Mouse (Mus musculus) thymus, postnatal 25 days (tissue): ENCODE measurements around the gene Rnh1.

ENCODE experiments used
- DNase-seq: peaks from one replicate; pipeline ENCODE4 v3.0.0; 2022

The Rnh1 gene

DNA sequence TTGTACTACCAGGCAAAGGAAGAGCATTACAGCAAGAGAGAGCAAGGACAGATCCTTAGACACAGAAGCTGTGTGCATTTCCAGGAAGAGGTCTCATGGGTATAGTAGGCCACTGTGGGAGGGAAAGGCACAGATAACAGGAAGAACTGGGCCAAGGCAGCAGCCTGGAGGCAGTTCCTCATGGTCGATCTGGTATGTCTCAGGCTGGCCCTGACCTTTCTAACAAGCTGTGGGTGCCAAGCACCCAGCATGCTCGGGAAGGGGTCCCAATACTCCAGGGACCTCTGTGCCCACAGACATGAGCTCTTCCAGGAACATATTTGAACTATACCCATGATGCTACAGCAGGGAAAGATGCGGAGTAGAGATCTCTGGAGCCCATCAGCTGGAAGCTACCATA, 31.9 kb upstream of the Rnh1 start:
- no peak for DNase-seq

DNA sequence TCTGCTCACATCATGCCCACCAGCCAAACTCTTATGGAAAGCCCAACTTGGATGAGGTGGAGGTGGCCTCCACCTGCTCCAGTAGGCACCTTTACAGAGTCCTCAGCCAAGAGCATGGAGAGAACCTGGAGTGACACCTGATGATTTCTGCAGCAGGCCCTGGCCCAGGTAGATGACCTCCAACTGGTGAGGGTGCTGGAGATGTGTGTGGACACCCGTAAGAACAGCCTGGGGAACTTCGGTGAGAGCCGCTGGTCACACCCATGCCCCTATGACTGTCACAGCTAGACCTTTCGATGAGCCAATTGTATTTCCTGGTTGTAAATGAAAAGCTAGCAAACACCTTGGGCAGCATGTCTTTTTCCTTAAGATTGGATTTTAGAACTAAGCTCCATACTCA, 25.5 kb upstream of the Rnh1 start:
- no peak for DNase-seq

DNA sequence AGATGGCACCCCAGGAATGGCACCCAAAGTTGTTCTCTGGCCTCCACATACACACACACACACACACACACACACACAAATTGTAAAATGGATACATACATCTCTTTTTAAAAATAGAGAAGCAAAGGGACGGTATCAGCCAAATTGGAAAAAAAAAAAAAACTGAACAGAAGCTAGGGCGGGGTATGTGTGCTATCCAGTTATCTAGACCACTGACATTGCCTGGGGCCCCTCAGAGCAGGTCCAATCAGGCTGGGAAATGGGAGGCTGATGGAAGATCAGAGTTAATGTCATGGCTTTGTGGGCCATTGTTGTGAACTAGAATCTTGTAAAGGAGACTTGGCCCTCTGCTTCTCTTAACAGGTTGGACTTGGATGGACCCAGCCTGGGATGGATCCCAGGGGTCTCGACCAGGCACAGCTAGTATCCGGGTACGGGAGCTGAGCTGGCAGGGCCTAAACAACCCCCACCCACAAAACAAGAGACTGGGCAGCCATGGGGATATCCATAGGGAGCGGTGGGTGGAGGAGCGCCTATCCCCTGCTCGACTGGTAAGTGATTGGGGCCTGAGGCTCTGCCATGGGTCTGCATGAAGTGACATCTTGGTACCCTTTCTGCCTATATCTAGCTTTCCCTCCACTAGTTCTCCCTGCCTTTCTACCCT, 24.1 kb upstream of the Rnh1 start:
- DNase-seq = no peak

DNA sequence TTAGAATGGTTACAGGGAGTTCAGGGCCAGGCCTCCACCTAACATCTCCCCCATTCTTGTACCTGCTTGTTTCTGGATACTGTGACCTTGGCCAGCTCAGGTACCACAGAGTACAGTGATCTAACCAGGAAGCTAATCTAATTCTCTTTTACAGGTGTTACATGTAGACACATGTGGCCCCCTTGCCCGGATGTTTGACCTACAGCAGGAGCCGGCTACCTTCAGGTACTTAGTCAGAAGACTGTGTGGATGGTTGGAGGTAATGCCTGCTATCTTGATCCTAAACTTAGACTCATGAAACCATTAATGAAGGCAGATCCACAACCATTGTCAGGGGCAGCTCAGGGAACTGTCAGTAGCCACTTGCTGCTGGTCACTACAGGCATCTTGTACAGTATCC, 23.1 kb upstream of the Rnh1 start:
- DNase-seq = no peak

DNA sequence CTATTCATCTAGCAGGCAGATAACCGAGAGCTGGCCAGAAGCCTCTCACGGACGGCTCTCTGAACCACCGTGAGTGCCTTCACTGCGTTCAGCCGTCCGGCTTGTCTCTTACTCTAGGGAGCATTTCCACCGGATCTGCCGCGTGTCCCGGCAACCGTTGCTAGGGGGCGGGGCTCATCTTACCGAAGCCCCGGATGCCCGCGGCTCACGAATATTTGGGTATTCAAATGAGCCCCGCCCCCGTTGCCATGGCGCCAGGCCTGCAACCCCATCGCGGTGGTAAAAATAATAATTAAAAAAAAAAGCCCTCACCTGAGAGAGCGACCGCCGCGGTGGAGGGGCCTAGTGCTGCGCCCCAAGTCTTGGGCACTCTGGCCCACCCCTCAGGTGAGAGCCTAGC, 22.2 kb upstream of the Rnh1 start:
- DNase-seq = peak; percentile 93

DNA sequence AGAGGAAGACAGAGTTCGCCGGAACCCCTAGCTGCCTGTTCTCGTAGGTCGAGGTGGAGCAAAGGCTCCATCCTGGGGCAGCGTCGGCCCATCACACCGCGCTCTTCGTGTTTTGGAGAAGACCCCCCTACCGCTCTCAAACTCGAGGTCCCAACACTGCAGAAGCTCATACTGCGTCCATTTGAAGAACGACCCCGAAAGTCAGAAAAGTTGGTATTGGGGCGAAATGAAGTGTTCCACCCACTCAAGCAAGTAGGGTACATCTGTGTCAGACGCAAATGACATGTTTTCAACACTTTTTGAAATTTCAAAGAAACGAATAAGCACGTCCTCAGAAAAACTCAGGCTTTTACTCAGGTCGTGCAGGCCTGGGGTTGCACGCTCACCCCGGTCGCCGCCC, 21.8 kb upstream of the Rnh1 start:
- no peak for DNase-seq

DNA sequence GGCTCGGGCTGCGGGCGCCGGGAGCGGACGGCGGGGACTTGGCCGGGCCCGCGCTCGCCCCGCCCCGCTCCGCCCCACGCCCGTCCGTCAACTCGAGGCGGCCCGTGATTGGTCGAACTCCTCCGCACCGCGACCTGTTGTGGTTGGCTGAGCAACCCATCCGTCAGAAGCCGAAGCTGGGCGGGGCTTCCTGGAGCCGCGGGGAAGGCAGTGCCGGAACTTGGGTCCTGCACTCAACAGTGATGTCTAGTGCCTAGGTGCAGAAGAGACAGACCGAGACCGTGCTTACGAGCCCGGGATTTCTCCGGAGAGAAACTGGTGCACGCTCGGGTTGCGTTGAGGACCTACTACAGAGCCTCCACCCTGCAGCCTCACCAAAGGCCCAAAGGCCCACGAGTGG, 21.3 kb upstream of the Rnh1 start, which contains the start of the genes Hras and Lrrc56:
Gene Hras (minus strand): TSS at position 58 of the 400 bp plus-strand sequence.
Gene Lrrc56 (plus strand): TSS at position 210 of the 400 bp plus-strand sequence.
- peak; percentile 98 for DNase-seq

DNA sequence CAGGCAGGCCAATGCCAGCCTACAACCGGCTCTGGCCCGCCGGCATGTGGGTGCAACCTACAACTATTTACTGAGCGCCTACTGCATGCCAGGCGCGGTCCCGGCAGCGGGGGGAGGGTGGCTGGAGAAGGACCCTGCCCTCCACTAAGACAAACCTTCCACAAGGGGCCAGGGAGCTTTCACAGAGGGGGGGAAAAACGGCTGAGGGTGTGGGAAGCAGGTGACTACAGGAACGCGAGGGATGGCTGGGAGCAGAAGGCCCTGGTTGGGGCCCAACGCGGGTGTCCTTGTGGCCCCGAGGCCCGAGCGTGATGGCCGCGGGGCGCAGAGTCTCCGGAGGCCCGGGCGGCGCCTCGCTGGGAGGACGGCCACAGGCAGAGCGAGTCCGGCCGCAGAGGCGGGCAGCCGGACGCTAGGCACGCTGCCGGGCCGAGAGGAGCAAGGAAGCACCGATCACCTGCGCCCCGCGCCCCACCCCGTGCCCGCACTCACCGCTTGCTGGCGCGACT, 20.7 kb upstream of the Rnh1 start:
- DNase-seq = no peak

DNA sequence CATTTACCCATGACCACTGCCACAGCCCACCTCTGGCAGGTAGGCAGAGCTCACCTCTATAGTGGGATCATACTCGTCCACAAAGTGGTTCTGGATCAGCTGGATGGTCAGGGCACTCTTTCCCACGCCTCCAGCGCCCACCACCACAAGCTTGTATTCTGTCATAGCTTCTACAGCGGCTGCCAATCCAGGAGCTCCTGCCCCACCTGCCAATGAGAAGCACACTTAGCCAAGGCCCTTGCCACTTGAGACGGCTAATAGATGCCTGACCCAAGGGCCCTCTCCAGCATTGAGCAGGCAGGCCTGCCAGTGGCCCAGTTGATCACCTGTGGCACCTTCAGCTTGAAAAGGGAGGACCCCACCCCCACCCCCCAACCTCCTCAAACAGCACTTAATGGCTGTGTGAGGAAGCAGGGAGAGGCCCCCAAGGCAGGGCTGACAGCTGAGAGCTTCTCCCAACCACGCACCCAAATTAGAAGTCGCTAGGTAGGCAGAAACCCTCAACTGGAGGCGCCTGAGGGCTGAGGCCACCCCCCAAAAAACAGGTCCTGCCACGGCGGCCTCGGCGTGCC, 20.2 kb upstream of the Rnh1 start:
- no peak for DNase-seq

DNA sequence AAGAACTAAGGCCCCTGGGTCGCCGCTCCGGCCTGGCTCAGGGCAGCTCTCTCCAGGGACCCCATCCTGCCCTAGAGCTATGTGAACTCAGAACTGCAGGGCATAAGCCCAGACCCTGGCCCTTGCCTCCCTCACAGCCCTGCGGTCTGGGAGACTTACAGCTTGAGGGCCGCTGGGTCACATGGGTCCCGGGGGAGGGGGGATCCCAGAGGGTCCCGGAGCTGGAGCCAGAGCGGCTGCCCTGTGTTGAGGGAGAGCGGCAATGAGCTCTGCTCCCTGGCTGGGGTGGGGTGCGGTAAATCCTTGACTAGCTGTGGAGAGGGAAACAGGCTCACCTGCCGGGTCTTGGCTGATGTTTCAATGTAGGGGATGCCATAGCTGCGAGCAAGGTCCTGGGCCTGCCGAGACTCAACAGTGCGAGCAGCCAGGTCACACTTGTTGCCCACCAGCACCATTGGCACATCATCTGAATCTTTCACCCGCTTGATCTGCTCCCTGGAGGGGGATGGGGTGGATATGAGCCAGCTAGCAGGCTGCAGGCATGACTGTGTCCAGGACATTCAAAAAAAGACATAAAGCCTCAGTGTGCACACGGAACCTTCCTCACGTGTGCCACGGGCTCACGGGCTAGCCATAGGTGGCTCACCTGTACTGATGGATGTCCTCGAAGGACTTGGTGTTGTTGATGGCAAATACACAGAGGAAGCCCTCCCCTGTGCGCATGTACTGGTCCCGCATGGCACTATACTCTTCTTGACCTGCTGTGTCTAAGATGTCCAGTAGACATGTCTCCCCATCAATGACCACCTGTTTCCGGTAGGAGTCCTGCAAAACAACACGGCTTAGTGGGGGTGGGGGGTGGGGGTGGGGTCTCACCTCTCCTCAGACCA, 19.4 kb upstream of the Rnh1 start:
- no peak for DNase-seq

DNA sequence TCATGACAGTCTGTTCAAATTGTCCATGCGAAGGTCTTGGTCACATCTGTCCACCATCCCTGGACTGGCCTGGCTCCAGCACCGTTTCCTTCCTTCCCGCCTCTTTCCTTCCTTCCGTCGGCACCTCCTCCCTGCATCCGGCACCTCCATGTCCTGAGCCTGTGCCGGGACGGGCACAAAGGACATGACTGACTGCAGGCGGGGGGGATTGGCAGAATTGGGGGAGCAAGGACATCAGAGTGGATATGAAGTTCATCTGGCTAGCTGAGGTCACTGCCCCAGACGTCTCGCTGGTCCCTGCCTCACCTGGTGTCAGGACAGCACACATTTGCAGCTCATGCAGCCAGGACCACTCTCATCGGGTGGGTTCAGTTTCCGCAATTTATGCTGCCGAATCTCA, 18.4 kb upstream of the Rnh1 start:
- DNase-seq = no peak

DNA sequence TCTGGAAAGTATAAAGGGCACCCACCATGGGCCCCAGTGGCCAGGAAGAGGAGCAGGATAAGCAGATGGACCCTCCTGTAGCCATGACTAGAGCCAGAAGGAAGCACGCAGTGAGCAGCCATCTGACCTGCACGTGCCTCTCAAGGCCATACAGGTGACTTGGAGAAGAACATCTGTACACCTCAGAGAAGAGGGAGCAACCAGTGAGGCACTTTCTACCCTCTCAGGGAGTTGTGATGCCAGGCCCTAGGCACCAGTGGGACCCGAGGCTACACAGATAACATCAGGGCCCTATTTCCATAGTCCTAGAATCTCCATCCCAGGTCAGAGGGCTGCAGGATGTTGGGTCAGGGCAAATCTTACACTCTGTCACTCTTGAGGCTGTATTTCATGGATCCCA, 17.6 kb upstream of the Rnh1 start:
- DNase-seq = no peak

DNA sequence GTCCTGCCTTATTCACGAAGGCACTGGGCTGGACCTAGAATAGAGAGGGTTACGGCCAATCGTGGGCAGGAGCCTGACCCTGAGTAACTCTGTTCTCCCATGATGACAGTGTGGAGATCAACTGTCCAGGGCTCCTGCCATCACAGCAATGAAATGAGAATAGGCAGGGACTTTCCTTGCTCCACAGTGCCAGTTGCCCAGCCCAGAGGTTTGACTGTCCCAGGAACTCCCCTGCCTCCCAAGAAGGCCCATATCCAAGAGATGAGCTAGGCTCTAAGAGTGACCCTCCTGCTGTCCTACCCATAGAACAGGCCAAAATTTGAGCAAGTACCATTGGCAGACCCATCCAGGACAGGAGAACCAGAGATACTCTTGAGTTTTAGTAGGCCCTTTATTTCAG, 16.1 kb upstream of the Rnh1 start:
- no peak for DNase-seq

DNA sequence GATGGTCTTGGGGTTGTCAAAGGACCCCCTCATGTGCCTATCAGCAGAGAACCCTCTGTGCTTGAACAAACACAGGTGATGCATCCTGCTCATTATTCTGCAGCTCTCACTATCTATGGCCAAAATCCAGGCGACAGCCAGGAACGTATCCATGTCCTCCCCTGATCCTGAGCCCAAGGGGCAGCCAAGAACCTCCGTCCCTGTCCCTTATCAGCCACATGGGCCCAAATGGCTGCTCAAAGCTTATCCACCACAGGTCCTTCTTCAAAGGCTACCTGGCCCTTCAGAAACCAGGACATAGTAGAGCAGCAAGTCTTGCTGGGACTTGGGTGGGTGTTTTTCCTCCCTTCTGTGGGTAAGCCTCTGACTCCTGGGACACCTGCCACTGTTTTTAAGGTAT, 15.5 kb upstream of the Rnh1 start:
- no peak for DNase-seq

DNA sequence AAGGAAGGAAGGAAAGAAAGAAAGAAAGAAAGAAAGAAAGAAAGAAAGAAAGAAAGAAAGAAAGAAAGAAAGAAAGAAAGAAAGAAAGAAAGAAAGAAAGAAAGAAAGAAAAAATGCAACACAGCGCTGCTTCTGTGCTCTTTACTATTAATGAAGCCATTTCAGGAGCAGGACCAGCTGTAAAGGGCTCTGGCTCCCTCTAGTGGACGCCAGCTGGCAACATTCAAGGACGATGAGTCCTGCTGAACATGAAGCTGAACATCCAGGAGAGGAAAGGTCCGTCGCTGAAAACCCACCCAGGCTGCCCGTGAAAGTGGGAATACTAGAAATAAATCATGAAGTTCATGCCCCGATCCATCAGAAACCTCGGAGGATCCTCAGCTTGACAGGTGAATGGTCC, 3.5 kb upstream of the Rnh1 start:
- peak; percentile 85 for DNase-seq

DNA sequence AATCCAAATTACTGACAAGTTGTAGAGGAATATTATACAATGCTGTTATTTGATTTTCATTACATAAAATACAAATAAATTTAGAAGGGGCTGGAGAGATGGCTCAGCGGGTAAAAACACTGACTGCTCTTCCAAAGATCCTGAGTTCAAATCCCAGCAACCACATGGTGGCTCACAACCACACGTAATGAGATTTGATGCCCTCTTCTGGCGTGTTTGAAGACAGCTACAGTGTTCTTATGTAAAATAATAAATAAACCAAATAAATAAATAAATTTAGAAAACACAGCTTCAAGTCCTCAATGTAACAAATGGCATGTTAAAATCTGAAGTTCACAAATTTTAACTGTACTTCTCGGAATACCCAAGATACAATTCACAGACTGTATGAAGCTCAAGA, 2.4 kb upstream of the Rnh1 start:
- no peak for DNase-seq

DNA sequence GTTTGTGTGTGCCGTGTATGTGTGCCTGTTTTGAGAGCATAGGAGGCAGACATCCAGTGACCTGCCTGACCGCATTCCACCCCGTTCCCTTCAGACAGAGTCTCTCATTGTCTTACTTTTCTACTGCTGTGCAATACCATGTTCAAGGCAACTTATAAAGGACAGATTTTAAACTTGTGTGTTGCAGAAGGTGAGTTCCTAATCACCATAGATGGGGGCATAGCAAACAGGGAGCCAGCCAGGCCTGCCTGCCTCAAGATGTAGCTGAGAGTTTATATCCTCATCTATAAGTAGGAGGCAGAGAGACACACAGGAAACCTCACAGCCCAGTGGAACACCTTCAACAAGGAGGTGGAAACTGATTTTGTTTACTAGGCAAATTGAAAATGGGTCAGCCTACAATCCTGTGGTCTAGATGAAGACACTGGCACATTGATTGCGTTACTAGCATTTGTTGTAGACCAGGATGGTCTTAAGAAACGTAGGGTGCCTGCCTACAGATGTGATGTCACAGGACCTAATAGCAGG, 730 bp upstream of the Rnh1 start:
- no peak for DNase-seq

DNA sequence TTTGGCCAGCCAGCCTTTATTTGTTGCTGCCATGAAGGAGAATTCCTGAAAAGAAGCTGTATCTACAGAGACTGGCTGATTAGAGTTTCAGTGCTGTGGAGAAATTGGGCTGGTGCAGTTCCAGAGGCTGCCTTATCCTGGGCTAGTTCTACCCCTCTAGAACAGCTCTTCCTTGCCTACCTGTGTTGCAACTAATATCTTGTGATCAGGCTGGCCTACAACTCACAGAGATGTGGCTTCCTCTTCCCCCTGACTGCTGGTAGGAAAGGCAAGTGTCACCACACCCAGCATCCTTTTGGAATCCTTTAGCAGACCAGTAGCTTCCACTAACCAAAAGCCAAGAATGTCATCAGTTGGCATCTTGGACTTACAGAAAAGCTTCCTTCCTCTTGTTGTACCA, 2.8 kb downstream of the Rnh1 start:
- DNase-seq = no peak

DNA sequence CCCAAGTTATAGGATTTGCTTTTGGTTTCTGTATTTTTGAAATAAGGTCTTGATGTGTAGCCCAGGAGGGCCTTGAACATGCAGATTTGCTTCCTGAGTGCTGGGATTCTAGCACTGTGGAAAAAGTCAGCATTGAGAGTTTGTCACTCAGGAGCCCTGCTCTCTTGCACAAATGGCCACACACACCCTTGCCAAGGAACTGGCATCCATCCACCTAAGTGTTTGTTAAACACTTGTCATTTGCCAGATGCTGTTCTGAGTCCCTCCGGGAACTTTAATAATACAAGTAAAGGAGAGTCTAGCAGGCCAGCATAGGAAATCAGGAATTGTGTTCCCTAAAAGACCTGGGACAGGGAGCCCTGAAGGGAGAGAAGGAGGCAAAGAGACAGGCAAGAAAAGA, 3.4 kb downstream of the Rnh1 start:
- no peak for DNase-seq

DNA sequence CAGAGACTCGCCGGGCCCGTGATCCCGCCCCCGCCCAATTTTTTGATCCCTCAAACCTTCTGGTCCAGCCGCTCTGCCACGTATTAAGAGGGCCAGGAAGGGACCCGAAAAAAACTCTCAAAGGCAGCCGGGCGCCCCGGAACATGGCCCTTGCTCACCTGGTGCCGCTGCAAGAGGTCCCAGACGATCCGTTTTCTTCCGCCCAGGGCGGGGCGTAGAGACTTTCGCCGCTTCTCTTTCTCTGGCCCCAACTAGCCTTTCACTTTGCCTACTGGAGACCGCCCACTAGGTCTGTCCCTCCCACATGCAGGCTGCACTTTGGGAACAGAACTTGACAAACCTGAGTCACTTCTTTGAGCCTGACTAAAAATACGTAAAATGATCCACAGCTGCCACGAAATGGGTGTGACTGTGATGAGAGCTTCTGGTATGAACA, 4.1 kb downstream of the Rnh1 start:
- DNase-seq = peak; percentile 54

DNA sequence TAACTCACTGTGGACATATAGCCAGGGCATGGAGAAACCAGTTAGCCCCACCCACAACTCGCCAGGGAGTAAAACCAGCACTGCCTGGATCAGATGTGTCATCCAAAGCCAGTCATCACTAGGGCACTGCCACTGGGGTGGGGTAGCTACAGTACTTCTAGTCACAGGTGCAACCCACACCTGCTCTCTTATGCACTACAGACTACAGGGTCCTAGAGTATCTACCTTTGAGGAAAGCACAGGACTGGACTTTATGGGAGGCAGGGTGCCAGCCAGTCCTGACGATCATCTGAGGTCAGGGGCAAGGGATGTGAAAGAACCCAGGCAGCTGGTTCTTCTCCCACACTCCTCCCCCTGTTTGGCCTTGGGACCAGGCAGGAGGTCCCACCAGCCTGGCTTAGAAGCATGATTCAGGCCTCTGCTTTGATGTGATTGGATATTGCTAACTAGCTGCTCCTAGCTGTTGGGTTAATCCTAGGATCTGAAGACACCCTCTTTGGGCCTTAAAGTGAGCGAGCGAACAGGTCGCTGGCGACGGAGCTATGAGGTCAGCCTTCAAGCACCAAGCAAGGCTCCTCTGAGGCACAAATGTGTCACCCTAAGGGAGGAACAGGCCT, 4.6 kb downstream of the Rnh1 start:
- no peak for DNase-seq

DNA sequence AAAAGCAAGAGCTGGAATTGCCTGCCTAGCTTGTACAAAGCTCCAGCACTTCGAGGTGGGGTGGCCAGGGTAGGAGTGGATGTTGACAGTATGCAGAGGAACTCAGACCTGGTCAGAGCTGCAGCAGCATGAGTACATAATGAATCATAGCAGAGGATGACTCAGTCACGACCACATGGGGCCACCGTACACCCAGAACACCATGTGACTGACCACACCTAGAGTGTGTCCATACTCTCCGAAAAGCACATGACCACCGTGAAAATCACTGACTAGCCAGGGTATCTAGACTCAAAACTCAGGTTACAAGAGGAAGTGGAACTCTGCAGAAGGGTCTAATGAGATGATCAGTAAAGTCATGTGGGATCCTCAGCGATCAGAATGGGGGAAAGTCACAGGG, 7.8 kb downstream of the Rnh1 start:
- no peak for DNase-seq

DNA sequence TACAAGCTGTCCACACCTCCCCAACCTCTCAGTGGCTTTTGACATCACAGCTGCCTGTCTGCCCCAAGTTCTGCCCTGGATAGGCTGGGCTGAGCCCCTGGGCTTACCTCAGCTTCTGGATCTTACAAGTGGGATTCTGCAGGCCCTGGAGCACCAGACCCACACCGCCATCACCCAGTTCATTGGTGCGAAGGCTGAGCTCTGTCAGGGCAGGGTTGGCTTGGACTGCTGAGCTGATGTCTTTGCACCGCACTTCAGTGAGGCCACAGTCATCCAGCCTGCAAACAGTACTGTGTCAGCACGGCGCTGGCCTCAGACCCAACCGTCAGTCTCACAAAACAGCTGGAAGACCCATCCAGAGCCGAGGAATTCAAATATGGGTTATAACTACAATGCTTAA, 8.3 kb downstream of the Rnh1 start:
- DNase-seq = no peak
